Mouse (Mus musculus) liver, adult 10 weeks (tissue): ENCODE data around the gene Ddx5. TPM values are rescaled to one million over a fixed set of nuclear protein-coding genes. Genes with fewer than 3 reads are reported as not detected.

Experiments
- polyA plus RNA-seq: library from polyadenylated mRNA; stranded (reverse); fragments of 350-450 nt; fragmentation: Illumina TruSeq; extraction: RNeasy Lipid Tissue Mini Kit (QIAGEN cat#74804); gene quantifications from one replicate; pipeline ENCODE4 v1.2.3, GENCODE M21; 2014; ENCODE audit warnings: low read depth, low replicate concordance

The Ddx5 gene
- 555 TPM for polyA plus RNA-seq

GRCm38 (mm10) chr11:106788775-106789459 is at the start of gene Ddx5, which contains the start of gene Cep95:
Ddx5 (minus strand) TSS chr11:106789185.
Cep95 (plus strand) TSS chr11:106789252.

GRCm38 (mm10) chr11:106779388-106780088 is 9.4 kb downstream of the Ddx5 start, which contains the start of gene Polg2:
Polg2 (minus strand) TSS chr11:106779537.

GRCm38 (mm10) chr11:106751039-106752018 is 37.7 kb downstream of the Ddx5 start, which contains the start of gene Milr1:
Milr1 (plus strand) TSS chr11:106751226.

GRCm38 (mm10) chr11:106750121-106750751 is 38.7 kb downstream of the Ddx5 start, which contains the start of gene Pecam1:
Pecam1 (minus strand) TSS chr11:106750628.

Other genes with a start within 250 kb of the Ddx5 start
- 81.4 TPM for gene Tex2, start 175.8 kb downstream of the Ddx5 start, polyA plus RNA-seq
- gene Pecam1, start 38.6 kb downstream of the Ddx5 start, polyA plus RNA-seq: 4.7 TPM
- gene Milr1, start 38.0 kb downstream of the Ddx5 start, polyA plus RNA-seq: 1.5 TPM
- 6.5 TPM for gene Polg2, start 9.6 kb downstream of the Ddx5 start, polyA plus RNA-seq
- 7.8 TPM for gene Cep95, start 67 bp upstream of the Ddx5 start, polyA plus RNA-seq
- 36.2 TPM for gene Smurf2, start 131.5 kb upstream of the Ddx5 start, polyA plus RNA-seq
- gene Kpna2, start 210.4 kb upstream of the Ddx5 start, polyA plus RNA-seq: 60.3 TPM
- 5.7 TPM for gene 1810010H24Rik, start 236.5 kb upstream of the Ddx5 start, polyA plus RNA-seq